Mouse (Mus musculus): ENCODE measurements at regions not wholly inside any gene's neighbourhood (a gene's known extent, or its start where the extent isn't known, plus 50 kb on each side); places are given as distances from the start of the nearest gene placed in this dataset.

GRCm38 (mm10) chr2:144191707-144192106, 78.8 kb upstream of the Mgme1 start:
- peaks cover 4 to 26% of the 10 kb centered on the region in 2 experiments; a peak in 3 of 4 replicates for H3K4me1 ChIP-seq (ENCODE audit: control insufficient read depth in 1 of 2, insufficient read depth in 2 of 2)
- peaks cover 12% of the 10 kb centered on the region for H3K27me3 ChIP-seq (replicated peaks)
- DNase-seq (ENCODE audit: extremely low read depth) = no peak
- H3K9ac ChIP-seq (ENCODE audit: insufficient read depth, low read depth) = no peak overlapping the region
- no peaks in the 10 kb centered on the region for H3K9me3 ChIP-seq (replicated peaks; ENCODE audit: low read length)
- H3K79me2 ChIP-seq (replicated peaks; ENCODE audit: control insufficient read depth, extremely low read depth, insufficient read depth, poor library complexity, severe bottlenecking) = no peaks in the 10 kb centered on the region
- H3K36me3 ChIP-seq (replicated peaks in 1 of 2; ENCODE audit: control insufficient read depth in 1 of 2, insufficient read depth in 1 of 2, low read length in 1 of 2) = no peaks in the 10 kb centered on the region
- dilution Hi-C loops (cut with MboI; ENCODE audit: extremely low pct_ligation_motif_present, extremely low pct_unique_long_range_greater_than_20kb, low sequenced_read_pairs) = no loop called here
- H3K4me3 ChIP-seq (replicated peaks in 1 of 3; ENCODE audit: low read depth in 2 of 3, low read length in 2 of 3, poor library complexity in 1 of 3) = no peak overlapping the region
- no peak for TF ChIP-seq ZKSCAN1 (IDR thresholded peaks at IDR 0.05; ENCODE audit: borderline replicate concordance, low read depth, low read length)
- no peak for TF ChIP-seq EP300 (IDR thresholded peaks at IDR 0.05; ENCODE audit: low read length)
- TF ChIP-seq MYC (IDR thresholded peaks at IDR 0.05; ENCODE audit: low read depth, low read length) = no peak
- TF ChIP-seq NELFE (IDR thresholded peaks at IDR 0.05; ENCODE audit: low read depth, low read length) = no peak
- TF ChIP-seq HCFC1 (IDR thresholded peaks at IDR 0.05; ENCODE audit: low read depth, low read length) = no peak
- TF ChIP-seq USF2 (conservative IDR thresholded peaks at IDR 0.05; ENCODE audit: low read depth, low read length) = no peak
- TF ChIP-seq CHD2 (IDR thresholded peaks at IDR 0.05; ENCODE audit: low read length) = no peak
- TF ChIP-seq POLR2A (IDR thresholded peaks at IDR 0.05; ENCODE audit: low read depth, low read length) = no peak
- no peak for TF ChIP-seq ZC3H11A (IDR thresholded peaks at IDR 0.05; ENCODE audit: low read depth, low read length)
- TF ChIP-seq ZNF384 (IDR thresholded peaks at IDR 0.05; ENCODE audit: low read depth, low read length) = no peak
- TF ChIP-seq MAX (IDR thresholded peaks at IDR 0.05; ENCODE audit: low read length) = no peak
- no peak for TF ChIP-seq TBP (conservative IDR thresholded peaks at IDR 0.05; ENCODE audit: low read depth, low read length)
- H3K4me2 ChIP-seq (ENCODE audit: insufficient read depth, low read depth, poor library complexity, severe bottlenecking) = no peak overlapping the region
- in situ Hi-C loops (cut with MboI; ENCODE audit: low pct_ligation_motif_present, low pct_unique_long_range_greater_than_20kb, low sequenced_read_pairs) = no loop called here
- H3K27ac ChIP-seq (ENCODE audit: insufficient read depth, low read depth) = no peak overlapping the region

GRCm38 (mm10) chr2:144192428-144192827, 78.0 kb upstream of the Mgme1 start:
- H3K4me3 ChIP-seq (replicated peaks in 1 of 3; ENCODE audit: low read depth in 2 of 3, low read length in 2 of 3, poor library complexity in 1 of 3) = no peak overlapping the region
- in situ Hi-C loops (cut with MboI; ENCODE audit: low pct_ligation_motif_present, low pct_unique_long_range_greater_than_20kb, low sequenced_read_pairs) (no loop called here), dilution Hi-C loops (cut with MboI; ENCODE audit: extremely low pct_ligation_motif_present, extremely low pct_unique_long_range_greater_than_20kb, low sequenced_read_pairs) (no loop called here)
- H3K27ac ChIP-seq (ENCODE audit: insufficient read depth, low read depth) = no peak overlapping the region
- H3K4me1 ChIP-seq (ENCODE audit: control insufficient read depth in 1 of 2, insufficient read depth in 2 of 2) = peaks cover 4 to 19% of the 10 kb centered on the region in 2 experiments; a peak in 3 of 4 replicates
- TF ChIP-seq JUND (conservative IDR thresholded peaks at IDR 0.05; ENCODE audit: low read depth, low read length) (no peak), MAFK (IDR thresholded peaks at IDR 0.05; ENCODE audit: insufficient replicate concordance, low read length) (no peak), USF1 (IDR thresholded peaks at IDR 0.05; ENCODE audit: low read depth, low read length) (no peak), POLR2AphosphoS2 (IDR thresholded peaks at IDR 0.05; ENCODE audit: low read depth, low read length) (no peak), SIN3A (IDR thresholded peaks at IDR 0.05; ENCODE audit: low read length) (no peak), SMC3 (IDR thresholded peaks at IDR 0.05; ENCODE audit: low read depth, low read length) (no peak), ZNF384 (IDR thresholded peaks at IDR 0.05; ENCODE audit: low read depth, low read length) (no peak), POLR2A (IDR thresholded peaks at IDR 0.05; ENCODE audit: low read depth, low read length) (no peak), TBP (conservative IDR thresholded peaks at IDR 0.05; ENCODE audit: low read depth, low read length) (no peak), MEF2A (IDR thresholded peaks at IDR 0.05; ENCODE audit: borderline replicate concordance, low read depth, low read length) (no peak), ZKSCAN1 (IDR thresholded peaks at IDR 0.05; ENCODE audit: borderline replicate concordance, low read depth, low read length) (no peak), ZC3H11A (IDR thresholded peaks at IDR 0.05; ENCODE audit: low read depth, low read length) (no peak), TCF12 (IDR thresholded peaks at IDR 0.05; ENCODE audit: low read depth, low read length) (no peak), CTCF (conservative IDR thresholded peaks at IDR 0.05 in 1 of 2, IDR thresholded peaks at IDR 0.05 in 1 of 2; ENCODE audit: low read depth in 2 of 2, low read length in 2 of 2) (no peak), HCFC1 (IDR thresholded peaks at IDR 0.05; ENCODE audit: low read depth, low read length) (no peak), CHD2 (IDR thresholded peaks at IDR 0.05; ENCODE audit: low read length) (no peak), USF2 (conservative IDR thresholded peaks at IDR 0.05; ENCODE audit: low read depth, low read length) (no peak), UBTF (IDR thresholded peaks at IDR 0.05; ENCODE audit: low read depth, low read length) (no peak), JUN (IDR thresholded peaks at IDR 0.05; ENCODE audit: insufficient read depth, low read depth, low read length) (no peak)
- peaks cover 12% of the 10 kb centered on the region for H3K27me3 ChIP-seq (replicated peaks)
- H3K9ac ChIP-seq (ENCODE audit: insufficient read depth, low read depth) = no peak overlapping the region
- no peak for DNase-seq (ENCODE audit: extremely low read depth)
- no peaks in the 10 kb centered on the region for H3K9me3 ChIP-seq (replicated peaks; ENCODE audit: low read length)
- H3K4me2 ChIP-seq (ENCODE audit: insufficient read depth, low read depth, poor library complexity, severe bottlenecking) = no peak overlapping the region
- no peaks in the 10 kb centered on the region for H3K36me3 ChIP-seq (replicated peaks in 1 of 2; ENCODE audit: control insufficient read depth in 1 of 2, insufficient read depth in 1 of 2, low read length in 1 of 2)
- H3K79me2 ChIP-seq (replicated peaks; ENCODE audit: control insufficient read depth, extremely low read depth, insufficient read depth, poor library complexity, severe bottlenecking) = no peaks in the 10 kb centered on the region
